Mouse (Mus musculus) liver, embryonic 15.5 days (tissue): Measurements from ENCODE around the gene Zc3h12d. TPM values are rescaled to one million over a fixed set of nuclear protein-coding genes. Genes with fewer than 3 reads are reported as not detected.
"Not testable (repeated sequence)": the region's sequence is repeated elsewhere in the genome, so short reads cannot be mapped to it uniquely, and the experiment has no call there.

ENCODE experiments used
- ATAC-seq: fragments of 200-750 bp; cut with Nextera tagmentation; 2 replicates; pipeline ENCODE4 v1.8.0; 2017; ENCODE audit warnings: moderate number of reproducible peaks, mild to moderate bottlenecking, moderate library complexity; ENCODE audit not compliant: insufficient read depth
- H3K27ac ChIP-seq: fragments of 300-500 bp; sonication (generic); replicated peaks from 2 replicates; pipeline ENCODE4 v1.5.1; 2015; ENCODE audit warnings: mild to moderate bottlenecking, inconsistent platforms
- H3K27me3 ChIP-seq: fragments of 300-500 bp; sonication (generic); 2 replicates; pipeline ENCODE4 v1.6.1; 2015; ENCODE audit warnings: mild to moderate bottlenecking, inconsistent platforms
- H3K36me3 ChIP-seq: fragments of 300-500 bp; sonication (generic); replicated peaks from 2 replicates; pipeline ENCODE4 v1.6.1; 2015; ENCODE audit warnings: moderate library complexity, mild to moderate bottlenecking, inconsistent platforms
- H3K4me1 ChIP-seq: fragments of 300-500 bp; sonication (generic); replicated peaks from 2 replicates; pipeline ENCODE4 v1.6.1; 2015; ENCODE audit warnings: inconsistent platforms
- H3K4me2 ChIP-seq: fragments of 300-500 bp; sonication (generic); 2 replicates; pipeline ENCODE4 v1.6.1; 2015; ENCODE audit warnings: moderate library complexity, mild to moderate bottlenecking, inconsistent platforms
- H3K4me3 ChIP-seq: fragments of 300-500 bp; sonication (generic); replicated peaks from 2 replicates; pipeline ENCODE4 v1.5.1; 2015; ENCODE audit warnings: mild to moderate bottlenecking, inconsistent platforms
- H3K9ac ChIP-seq: fragments of 300-500 bp; sonication (generic); 2 replicates; pipeline ENCODE4 v1.6.1; 2015; ENCODE audit warnings: moderate library complexity, mild to moderate bottlenecking, inconsistent platforms
- H3K9me3 ChIP-seq: fragments of 300-500 bp; sonication (generic); replicated peaks from 2 replicates; pipeline ENCODE4 v1.6.1; 2016; ENCODE audit warnings: inconsistent platforms
- WGBS: fragments of 180-500 bp; shearing (Covaris S2); methylation state at CpG from one replicate; pipeline ENCODE4 v1.1.7; 2015; ENCODE audit warnings: mixed read lengths; ENCODE audit not compliant: insufficient replicate concordance; 5-methylcytosine and 5-hydroxymethylcytosine counted together
- polyA plus RNA-seq: library from polyadenylated mRNA; unstranded; fragments of >200 nt; fragmentation: Nextera tagmentation; extraction: Ambion mirVana; gene quantifications from 2 replicates; pipeline ENCODE4 v1.2.1, GENCODE M21; 2015

Zc3h12d gene
- polyA plus RNA-seq, 1 experiment from 2014 or later = 0.88 TPM

DNA sequence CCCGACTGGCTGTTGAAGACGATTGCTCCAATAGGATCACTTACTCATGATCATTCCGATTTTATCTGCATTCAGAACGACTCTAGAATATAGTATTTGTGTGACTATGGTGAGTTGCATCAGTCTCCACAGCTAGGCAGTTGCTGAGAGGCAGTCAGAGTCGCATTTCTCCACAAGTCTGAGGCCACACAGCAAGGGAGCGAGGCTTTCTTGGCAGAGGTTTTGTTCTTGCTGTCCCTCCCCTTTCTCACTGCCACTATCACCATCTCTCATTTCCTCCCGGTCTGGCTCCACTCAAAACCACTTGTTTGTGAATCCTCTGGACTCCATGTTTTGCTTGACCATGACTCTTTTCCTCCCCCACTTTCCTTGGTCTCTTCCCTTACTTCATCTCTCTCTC, 41.9 kb downstream of the Zc3h12d start:
- H3K4me1 ChIP-seq = no peaks in the 10 kb centered on the region
- H3K4me2 ChIP-seq = no peak overlapping the region
- no peak for ATAC-seq
- H3K27me3 ChIP-seq = no peaks in the 10 kb centered on the region
- WGBS = 56% methylated on average over 7 of the region's 7 CpGs
- H3K4me3 ChIP-seq = no peak overlapping the region
- H3K9ac ChIP-seq = no peak overlapping the region
- no peaks in the 10 kb centered on the region for H3K9me3 ChIP-seq
- no peaks in the 10 kb centered on the region for H3K36me3 ChIP-seq
- H3K27ac ChIP-seq = no peak overlapping the region

DNA sequence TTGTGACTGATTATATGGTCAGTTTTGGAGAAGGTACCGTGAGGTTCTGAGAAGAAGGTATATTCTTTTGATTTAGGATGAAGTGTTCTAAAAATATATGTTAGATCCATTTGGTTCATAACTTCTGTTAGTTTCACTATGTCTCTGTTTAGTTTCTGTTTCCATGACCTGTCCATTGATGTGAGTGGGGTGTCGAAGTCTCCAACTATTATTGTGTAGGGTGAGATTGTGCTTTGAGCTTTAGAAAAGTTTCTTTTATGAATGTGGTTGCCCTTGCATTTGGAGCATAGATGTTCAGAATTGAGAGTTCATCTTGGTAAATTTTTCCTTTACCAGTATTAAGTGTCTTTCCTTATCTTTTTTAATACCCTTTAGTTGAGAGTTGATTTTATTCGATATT, 48.0 kb downstream of the Zc3h12d start:
- 75% methylated on average over 3 of the region's 3 CpGs for WGBS
- not testable (repeated sequence) for H3K9ac ChIP-seq, H3K4me1 ChIP-seq, H3K4me3 ChIP-seq, H3K27me3 ChIP-seq, H3K36me3 ChIP-seq, H3K4me2 ChIP-seq, H3K27ac ChIP-seq, ATAC-seq, H3K9me3 ChIP-seq

DNA sequence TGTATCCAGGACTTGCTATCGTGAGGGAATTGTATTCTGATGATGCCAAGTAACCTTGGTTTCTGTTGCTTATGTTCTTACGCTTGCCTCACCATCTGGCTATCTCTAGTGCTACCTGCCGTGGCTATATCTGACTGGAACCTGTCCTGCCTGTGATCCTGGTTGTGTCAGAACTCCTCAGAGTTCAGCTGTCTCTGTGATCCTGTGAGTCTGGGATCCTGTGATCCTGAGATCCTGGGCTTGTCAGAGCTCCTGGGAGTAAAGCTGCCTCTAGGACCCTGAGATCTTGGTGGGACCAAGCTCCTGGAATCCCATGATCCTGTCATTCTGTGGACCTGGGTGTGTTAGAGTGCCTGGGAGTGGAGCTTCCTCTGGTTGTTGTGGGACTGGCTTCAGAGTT, 49.7 kb downstream of the Zc3h12d start:
- no peak overlapping the region for H3K9ac ChIP-seq
- no peaks in the 10 kb centered on the region for H3K9me3 ChIP-seq
- no peaks in the 10 kb centered on the region for H3K27me3 ChIP-seq
- no peak overlapping the region for H3K27ac ChIP-seq
- no peak for ATAC-seq
- H3K4me1 ChIP-seq = no peaks in the 10 kb centered on the region
- WGBS = 65% methylated on average over 3 of the region's 3 CpGs
- H3K4me2 ChIP-seq = no peak overlapping the region
- no peaks in the 10 kb centered on the region for H3K36me3 ChIP-seq
- H3K4me3 ChIP-seq = no peak overlapping the region

DNA sequence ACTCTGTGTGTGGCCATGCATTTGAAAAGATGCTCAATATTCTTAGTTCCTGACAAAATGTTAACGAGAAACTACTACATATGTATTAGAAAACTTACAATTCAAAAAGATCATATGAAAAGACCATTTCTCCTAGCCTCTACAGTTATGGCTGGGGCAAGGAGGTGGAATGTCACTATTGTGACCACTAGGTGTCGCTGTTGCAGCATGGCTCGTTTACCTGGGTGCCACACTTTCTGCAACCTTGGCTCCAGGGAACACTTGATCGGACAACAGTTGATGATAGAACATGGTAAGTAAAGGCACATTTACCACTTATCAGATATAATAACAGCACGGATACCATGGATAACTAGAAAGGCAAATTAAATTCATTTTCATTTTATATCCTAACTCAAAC, 51.3 kb downstream of the Zc3h12d start:
- Histone ChIP-seq H3K27me3 (no peaks in the 10 kb centered on the region), H3K9me3 (no peaks in the 10 kb centered on the region), H3K4me3 (no peak overlapping the region), H3K27ac (no peak overlapping the region), H3K9ac (no peak overlapping the region), H3K4me1 (no peaks in the 10 kb centered on the region), H3K4me2 (no peak overlapping the region), H3K36me3 (no peaks in the 10 kb centered on the region)
- no peak for ATAC-seq
- WGBS = 6% methylated on average over 5 of the region's 5 CpGs

DNA sequence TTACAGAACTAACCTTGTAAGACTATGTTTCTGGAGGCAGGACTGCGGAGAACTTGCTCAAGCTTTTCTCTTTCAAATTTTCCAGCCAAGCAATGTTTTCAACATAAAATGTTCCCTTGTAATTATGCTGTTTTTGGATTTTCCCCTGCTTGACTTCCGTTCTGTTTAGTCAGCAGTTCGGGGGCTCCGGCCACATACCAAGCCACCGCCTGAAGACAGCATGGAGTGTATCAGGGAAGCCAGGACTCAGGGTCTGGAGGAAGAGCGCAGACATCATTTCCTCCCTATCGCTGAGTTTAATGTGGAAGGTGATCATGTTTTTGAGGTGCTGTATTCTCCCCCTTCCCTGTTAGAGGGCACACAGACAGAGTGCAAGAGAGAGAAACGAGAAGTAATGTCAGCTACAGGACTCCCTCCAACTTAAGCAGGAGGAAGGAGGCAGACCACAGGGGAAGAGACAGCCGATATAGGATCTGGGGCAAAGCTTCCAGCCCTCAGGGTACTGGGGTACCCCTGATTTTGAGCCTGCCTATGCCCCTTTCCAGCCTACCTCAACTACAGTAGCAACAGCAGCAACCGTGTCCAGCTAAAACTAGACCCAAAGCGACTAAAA, 56.1 kb downstream of the Zc3h12d start:
- no peak overlapping the region for H3K27ac ChIP-seq
- H3K27me3 ChIP-seq = no peaks in the 10 kb centered on the region
- no peak overlapping the region for H3K4me2 ChIP-seq
- H3K4me1 ChIP-seq = no peaks in the 10 kb centered on the region
- H3K9ac ChIP-seq = no peak overlapping the region
- no peaks in the 10 kb centered on the region for H3K36me3 ChIP-seq
- no peak for ATAC-seq
- H3K4me3 ChIP-seq = no peak overlapping the region
- H3K9me3 ChIP-seq = no peaks in the 10 kb centered on the region
- 48% methylated on average over 11 of the region's 11 CpGs for WGBS

DNA sequence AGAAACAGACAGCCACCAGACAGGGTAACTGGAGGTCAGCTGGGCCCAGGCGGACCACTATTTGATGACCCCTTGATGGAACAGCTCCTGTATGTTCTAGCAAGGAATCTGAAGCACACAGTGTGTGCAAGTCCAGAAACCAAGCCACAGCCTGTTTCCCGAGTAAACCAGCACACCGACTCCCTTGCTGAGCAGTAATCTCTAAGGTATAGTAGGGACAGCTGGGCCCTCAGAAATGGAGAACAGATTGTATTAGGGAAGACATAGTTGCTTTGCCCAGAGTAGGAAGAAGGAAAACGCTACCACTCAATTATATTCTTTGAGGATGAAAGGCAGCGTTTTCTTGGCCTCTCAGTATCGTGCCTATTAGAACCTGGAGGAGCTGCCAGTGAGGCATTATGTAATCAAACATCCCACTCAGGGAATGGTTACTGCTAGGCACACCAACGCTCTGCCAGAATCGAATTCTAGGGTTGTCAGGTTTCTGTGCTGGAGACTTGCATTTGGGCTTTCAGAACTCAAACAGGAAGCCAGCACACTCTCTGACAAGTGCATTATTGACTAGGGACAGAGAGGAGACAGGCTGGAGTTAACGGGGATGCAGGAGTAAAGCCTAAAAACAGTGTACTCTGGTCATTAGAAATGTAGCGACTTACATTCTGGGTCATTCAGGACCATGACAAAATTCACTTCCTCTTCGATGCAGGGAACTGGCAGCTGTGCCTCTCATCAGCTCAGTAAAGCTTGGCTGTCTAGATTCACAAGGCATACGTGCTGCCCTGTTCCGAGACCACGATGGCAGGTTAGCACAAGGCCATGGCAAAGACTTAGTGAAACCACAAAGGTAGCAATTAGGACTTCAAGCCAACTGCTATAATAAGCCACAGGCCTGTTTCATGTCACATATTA, 68.7 kb downstream of the Zc3h12d start:
- no peak for ATAC-seq
- no peaks in the 10 kb centered on the region for H3K9me3 ChIP-seq
- 76% methylated on average over 14 of the region's 14 CpGs for WGBS

DNA sequence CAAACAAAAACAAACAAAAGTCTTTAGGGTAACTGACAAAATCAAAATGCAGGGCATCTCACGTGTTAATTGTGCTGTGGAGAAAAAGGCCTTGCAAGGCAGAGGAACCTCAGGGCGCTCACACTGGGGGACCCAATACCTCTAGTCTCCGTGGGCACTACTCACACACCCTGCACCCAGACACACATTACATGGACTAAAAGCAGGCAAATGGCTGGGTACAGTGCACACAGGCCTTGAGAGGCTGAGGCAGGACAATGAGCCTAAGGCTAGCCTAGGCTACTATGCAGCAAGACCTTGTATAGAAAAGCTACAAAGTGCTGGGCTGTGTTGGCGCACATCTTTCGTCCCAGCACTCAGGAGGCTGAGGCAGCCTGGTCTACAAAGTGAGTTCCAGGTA, 71.9 kb downstream of the Zc3h12d start:
- Histone ChIP-seq H3K9me3 (no peaks in the 10 kb centered on the region), H3K27me3 (no peaks in the 10 kb centered on the region), H3K4me1 (no peaks in the 10 kb centered on the region), H3K4me2 (no peak overlapping the region), H3K27ac (no peak overlapping the region), H3K9ac (no peak overlapping the region), H3K36me3 (peaks cover 47% of the 10 kb centered on the region), H3K4me3 (no peak overlapping the region)
- WGBS = 80% methylated on average over 5 of the region's 5 CpGs
- no peak for ATAC-seq

More for the DNA sequence above, 68.7 kb downstream of the Zc3h12d start:
- no peak overlapping the region for H3K9ac ChIP-seq
- no peaks in the 10 kb centered on the region for H3K4me1 ChIP-seq
- H3K4me2 ChIP-seq = no peak overlapping the region
- H3K36me3 ChIP-seq = peaks cover 20% of the 10 kb centered on the region
- H3K27me3 ChIP-seq = no peaks in the 10 kb centered on the region
- H3K27ac ChIP-seq = no peak overlapping the region
- no peak overlapping the region for H3K4me3 ChIP-seq

DNA sequence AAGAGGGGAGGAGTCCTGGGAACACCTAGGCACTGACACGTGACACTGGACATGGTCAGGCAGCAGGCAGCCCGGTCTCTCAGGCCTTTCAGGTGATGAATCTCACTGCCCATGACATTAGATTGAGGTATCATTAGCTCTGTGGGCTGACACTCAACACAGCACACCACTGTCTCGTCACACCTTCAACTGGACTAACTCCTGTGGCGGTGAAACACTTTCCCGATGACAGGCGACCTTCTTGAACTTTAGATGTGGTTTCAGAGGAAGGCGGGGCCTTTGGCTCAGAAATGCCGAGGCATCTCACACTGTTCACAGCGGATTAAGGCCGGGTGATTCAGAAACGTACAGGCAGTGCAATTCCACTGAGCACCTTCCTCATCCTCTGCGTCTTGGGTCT, 74.9 kb downstream of the Zc3h12d start:
- Histone ChIP-seq H3K36me3 (peaks cover 66% of the 10 kb centered on the region), H3K9me3 (no peaks in the 10 kb centered on the region), H3K4me2 (no peak overlapping the region), H3K9ac (no peak overlapping the region), H3K27ac (no peak overlapping the region), H3K27me3 (no peaks in the 10 kb centered on the region), H3K4me3 (no peak overlapping the region), H3K4me1 (no peaks in the 10 kb centered on the region)
- ATAC-seq = no peak
- 78% methylated on average over 12 of the region's 12 CpGs for WGBS

DNA sequence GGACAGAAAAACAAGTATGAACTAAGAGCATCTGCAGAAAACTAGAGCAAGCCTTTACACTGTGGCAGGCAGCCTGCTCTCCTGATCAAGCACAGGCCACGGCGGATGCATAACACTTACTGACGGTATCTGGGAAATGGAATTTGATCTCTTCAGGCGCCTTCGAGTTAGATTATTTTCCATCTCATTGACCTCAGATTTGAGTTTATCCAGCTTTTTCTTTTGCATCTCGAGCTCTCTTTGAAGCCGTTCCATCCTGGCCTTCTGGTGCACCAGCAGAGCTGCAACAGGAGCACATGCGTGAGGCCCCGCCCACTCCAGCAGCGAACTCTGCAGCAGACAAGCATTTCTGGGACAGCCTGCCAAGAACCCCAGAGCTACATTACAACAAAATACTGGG, 79.0 kb downstream of the Zc3h12d start:
- Histone ChIP-seq H3K27me3 (no peaks in the 10 kb centered on the region), H3K27ac (no peak overlapping the region), H3K36me3 (peaks cover 64% of the 10 kb centered on the region), H3K9ac (no peak overlapping the region), H3K4me3 (no peak overlapping the region), H3K4me1 (no peaks in the 10 kb centered on the region), H3K9me3 (no peaks in the 10 kb centered on the region), H3K4me2 (no peak overlapping the region)
- no peak for ATAC-seq
- 84% methylated on average over 10 of the region's 10 CpGs for WGBS
